Mouse (Mus musculus) hindbrain, embryonic 15.5 days (tissue): ENCODE data around the gene Bri3bp. TPM values are rescaled to one million over a fixed set of nuclear protein-coding genes. Genes with fewer than 3 reads are reported as not detected.

Source experiments
- microRNA-seq: library from miRNA; unstranded; fragments of <30 nt; microRNA quantifications from one replicate; pipeline ENCODE4, GENCODE M21; 2016
- polyA plus RNA-seq: library from polyadenylated mRNA; unstranded; fragments of >200 nt; fragmentation: Nextera tagmentation; extraction: Ambion mirVana; gene quantifications from 2 replicates; pipeline ENCODE4 v1.2.1, GENCODE M21; 2015

Gene Bri3bp
- polyA plus RNA-seq, 1 experiment from 2014 or later, result 42.8 TPM

Small RNA genes within 50 kb of the gene (microRNA-seq; reads per million reads assigned to microRNA genes)
- not detected for gene Gm27551

Other genes starting within 250 kb of the Bri3bp start
- 46.6 and 52.4 TPM in 2 replicates for gene Scarb1, start 100.5 kb upstream of the Bri3bp start, polyA plus RNA-seq
- 0.56 and 0.65 TPM in 2 replicates for gene Gm10382, start 52.2 kb upstream of the Bri3bp start, polyA plus RNA-seq
- 1,393 and 1,417 TPM in 2 replicates for gene Ubc, start 51.4 kb upstream of the Bri3bp start, polyA plus RNA-seq
- 10.9 and 11.6 TPM in 2 replicates for gene Dhx37, start 7.4 kb upstream of the Bri3bp start, polyA plus RNA-seq
- 104 and 106 TPM in 2 replicates for gene Aacs, start 34.2 kb downstream of the Bri3bp start, polyA plus RNA-seq
- gene Tmem132b, start 90.2 kb downstream of the Bri3bp start, polyA plus RNA-seq, result 6.2 and 6.4 TPM in 2 replicates